Mouse (Mus musculus): ENCODE data around the gene Mrpl4.
A peak's percentile ranks its signal among the peaks of the same experiment; 100 is the strongest.

Gene Mrpl4

DNA sequence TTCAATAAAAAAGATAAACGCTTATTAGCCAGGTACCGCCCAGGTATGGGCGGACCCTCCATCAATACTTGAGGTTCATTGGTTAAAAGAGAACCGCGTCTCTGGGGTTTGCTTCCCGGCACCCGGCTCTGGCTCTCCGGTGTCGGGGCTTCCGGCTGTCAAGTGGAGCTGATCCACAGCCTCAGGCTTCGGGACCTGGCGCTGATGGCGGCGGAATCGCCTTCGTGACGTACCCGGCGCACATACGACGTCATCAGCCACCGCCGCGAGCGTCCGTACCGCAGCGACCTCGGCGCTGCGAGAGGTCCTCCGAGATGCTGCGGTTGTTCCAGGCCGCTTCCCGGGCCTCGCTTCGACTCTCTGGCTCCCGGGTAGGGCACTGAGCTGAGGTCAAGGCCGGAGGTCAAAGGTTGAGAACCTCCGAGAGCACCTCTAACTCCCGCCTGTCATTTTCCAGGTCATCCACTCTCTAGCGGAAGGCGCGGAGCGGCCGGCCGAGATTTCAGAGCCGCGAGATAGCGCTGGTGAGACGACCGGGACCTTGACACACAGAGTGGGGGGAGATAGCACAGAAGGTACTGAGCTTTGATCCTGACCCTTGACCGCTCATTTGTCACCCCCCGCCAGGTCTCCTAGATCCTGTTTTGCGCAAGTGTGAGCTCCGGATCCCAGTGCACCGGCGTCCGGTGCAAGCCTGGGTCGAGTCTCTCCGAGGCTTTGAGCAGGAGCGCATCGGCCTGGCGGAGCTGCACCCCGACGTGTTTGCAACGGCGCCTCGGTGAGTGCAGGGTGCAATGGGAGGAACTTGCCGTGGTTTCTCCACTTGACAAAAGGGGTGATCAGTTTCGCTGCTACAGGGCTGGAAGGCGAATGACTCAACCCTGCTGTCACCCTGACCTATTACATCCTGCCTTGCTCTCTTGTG, at the start of gene Mrpl4:
TSS of gene Mrpl4 (plus strand) at position 112 of the 925 bp plus-strand sequence.
- peak; percentile 87 for DNase-seq (ENCODE audit: low spot score)

DNA sequence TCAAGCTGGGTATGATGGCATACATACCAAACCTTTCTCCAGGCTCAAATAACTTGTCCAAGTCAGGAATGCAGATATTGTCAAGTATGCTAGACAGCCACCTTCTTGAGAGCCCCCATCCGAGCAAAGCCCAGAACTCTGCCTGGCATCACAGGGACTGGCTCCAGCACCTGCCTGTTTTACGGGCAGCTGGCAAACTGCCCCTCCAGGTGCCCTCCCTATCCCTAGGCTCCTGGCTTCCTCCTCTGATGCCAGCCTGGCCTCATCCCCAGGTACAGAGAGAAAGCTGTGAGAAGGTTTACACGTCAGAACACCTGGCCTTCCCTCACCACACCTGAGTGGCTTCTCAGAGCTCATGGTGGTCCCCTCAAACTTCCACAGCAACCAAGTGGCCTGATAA, 45.5 kb upstream of the Mrpl4 start:
- peak; percentile 35 for DNase-seq (ENCODE audit: low spot score)

DNA sequence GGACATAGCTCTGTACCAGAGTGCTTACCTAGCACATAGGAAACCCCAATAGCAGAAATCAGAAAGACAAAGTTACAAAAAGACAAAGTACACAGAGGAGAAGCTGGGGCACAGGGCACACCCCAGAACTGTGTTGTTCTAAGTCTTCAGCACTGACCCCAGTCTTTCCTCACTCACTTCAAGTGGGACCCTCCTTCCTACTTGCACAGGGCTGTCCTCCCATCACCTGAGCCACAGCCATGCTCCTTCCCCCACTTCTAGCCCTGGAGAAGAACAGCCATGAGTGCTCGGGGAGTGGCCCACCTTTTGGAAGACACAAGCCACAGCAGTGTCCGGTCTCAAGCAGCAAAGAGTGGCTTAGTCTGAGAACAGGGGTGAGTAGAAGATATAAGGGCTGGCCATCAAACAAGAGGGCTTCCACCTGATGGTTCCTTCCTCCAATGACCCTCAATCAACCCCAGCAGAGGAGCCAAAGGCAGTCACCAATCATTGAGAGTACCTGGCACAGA, 43.1 kb upstream of the Mrpl4 start, which contains the start of gene Dnmt1:
TSS of gene Dnmt1 (minus strand) at position 459 of the 509 bp plus-strand sequence.
- no peak for DNase-seq (ENCODE audit: low spot score)

DNA sequence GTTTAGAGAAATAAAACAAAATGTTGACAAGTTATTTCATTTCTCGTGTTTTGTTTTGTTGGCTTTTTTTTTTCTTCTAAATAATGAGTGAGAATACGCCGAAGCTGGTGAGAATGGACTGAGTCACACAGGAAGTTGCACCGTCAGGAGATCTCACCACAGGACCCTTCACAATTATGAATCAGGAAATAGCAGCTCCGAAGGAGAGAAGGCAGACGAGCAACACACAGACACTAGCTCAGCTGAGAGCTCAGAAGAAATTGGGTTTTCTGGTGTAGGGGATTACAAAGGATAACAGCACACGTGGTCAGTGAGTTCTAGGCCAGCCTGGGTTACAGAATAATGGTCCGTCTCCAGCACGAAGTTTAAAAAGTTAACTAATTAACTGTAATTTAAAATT, 41.0 kb upstream of the Mrpl4 start:
- DNase-seq (ENCODE audit: low spot score) = no peak

DNA sequence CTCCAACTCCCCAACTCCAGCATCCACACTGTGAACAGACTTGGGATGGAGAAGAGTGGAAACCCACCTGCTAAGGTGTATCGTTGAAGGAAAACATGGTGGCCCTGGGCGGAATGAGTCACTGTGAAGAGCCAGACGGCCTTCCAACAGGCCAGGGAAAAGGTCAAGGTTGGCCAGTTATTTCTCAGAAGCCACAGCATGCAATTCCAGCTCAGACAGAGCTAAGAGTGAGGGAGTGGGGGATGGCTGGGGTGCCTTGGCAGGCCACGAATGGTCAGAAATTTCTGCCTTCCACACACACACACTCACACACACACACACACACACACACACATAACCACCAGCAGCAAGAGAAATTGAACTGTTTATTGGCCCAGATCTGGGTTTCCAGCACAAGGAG, 36.9 kb upstream of the Mrpl4 start:
- no peak for DNase-seq (ENCODE audit: low spot score)

DNA sequence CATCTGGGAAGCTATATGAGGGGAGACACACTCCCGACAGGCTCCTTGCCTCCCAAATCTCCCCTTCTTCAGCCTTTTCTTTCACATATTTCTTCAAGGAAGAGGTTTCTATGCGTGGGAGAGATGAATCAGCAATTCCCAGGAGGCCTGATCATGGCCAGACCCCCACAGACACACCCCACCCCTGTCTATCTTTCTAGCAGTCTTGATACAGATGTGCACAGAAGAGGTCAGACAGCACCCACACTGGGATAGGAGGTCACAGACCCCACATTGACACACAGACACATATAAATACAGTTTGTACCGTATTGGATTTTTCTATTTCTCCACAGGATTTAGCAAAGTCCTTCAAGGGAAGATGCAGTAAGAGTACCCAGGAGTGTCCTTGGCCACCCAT, 36.5 kb upstream of the Mrpl4 start:
- DNase-seq (ENCODE audit: low spot score) = no peak

DNA sequence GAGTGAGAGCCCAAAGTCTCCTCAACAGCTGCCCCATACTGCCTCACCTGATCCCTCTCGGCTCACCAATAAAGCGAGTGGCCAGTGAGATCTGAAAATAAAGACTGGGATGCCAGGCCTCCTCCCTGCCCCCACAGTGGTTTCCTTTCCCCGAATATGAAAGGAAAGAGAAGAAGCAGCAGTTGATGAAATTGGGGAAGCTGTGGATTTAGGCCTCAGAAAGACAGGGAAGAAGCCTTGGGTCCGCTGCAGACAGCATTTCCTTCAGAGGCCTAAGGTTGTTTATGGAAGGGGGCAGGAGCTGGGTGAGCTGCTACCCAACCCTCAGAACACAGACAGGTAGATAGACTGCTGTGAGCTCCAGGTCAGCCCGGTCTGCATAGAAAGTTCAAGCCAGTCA, 35.8 kb upstream of the Mrpl4 start:
- DNase-seq (ENCODE audit: low spot score) = no peak

DNA sequence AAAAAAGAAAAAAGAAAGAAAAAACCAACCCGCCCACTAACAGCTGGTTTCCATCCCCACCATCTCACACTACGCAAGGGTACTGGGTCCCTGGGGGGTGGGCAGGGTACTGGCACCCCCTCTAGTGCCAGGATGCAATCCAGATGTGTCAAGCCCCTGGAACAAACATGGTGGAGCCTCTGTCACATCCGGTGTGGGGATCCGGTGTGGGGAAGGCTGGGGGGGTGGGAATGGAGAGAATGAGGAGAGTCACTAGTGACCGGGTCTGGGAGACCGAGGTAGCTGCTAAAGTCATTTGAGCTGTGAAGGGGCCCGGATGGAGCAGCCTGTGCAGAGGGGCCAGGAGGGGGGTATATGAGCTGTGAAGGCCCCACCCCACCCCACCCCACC, 30.8 kb upstream of the Mrpl4 start:
- peak; percentile 52 for DNase-seq (ENCODE audit: low spot score)

DNA sequence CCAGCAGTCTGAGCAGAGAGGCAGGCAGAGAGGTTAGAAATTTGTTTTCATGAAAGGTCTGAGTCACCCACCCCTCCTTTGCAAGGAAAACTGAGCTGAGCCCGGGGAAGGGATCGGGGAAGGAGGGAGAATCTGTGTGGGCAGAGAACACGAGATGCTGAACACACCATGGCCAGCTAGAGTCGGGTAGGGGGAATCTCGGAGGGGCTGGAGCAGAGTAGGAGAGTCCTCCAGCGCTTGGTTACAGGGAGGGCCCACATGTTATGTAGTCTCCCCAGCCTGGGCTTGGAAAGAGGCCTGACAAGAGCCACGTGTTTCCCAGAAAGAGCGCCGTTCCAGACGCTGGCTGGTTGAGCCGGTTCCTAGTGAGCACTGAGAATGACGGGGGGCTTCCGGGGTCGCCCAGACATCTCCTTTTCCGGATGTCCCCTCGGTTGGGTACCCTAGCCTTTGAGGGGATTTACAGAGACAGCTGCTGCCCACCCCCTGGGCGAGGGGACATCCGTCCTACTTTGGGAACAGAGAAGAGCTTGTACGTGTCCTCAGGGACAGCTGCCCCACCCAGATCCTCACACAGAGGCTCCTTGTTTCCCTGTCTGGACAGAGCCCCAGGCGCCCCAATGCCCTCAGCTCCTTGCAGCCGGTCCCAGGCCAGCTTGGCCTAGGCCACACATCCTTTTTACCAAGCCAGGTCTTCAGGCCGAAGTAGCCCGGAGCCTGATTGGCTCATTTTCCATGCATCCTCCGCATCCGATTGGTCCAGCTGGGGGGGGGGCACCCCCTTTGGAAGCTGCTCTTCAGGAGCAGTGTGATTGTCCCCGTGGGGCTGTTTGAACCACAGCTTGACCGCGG, 30.2 kb upstream of the Mrpl4 start:
- DNase-seq (ENCODE audit: low spot score) = no peak

DNA sequence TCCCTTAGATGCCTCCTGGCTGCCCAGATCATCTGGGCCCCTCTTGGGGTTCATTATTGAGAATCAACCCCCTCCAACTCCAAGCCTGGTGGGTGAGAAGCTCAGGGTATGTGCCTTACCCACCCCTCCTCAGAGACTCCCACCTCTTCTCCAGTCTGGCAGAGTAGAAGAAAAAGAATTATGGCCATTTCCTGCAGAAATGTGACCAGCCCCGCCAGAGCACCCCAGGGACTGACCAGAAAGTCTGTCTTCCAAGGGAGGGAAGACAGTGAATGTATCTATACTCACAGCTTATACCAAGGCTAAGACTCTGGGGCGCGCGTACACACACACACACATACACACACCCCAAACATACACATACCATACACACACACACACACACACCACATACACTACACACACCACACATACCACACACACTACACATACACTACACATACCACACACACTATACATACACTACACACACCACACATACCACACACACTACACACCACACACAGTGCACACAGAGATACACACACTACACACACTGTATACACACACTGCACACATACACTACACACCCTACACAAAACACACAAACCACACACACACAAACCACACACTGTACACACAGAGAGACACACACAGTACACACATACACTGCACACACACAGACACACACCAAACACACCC, 29.4 kb upstream of the Mrpl4 start:
- DNase-seq (ENCODE audit: low spot score) = no peak

DNA sequence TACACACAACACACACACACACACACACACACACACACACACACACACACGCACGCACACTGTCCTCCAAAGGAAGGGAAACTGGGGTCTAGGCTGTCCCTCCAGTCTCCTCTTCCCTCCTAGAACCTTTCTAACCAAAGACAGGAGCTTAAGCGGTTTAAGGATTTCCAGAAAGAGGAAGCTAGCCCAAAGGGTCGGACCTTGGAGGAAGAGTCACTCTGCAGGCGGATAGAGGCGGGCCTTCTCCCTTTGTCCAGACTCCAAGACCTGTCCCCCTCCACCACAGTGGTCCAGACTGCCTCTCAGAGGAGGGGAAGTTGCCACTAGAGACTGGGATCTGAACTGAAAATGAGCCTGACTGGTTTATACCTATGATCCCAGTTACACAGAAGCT, 28.9 kb upstream of the Mrpl4 start:
- DNase-seq (ENCODE audit: low spot score) = no peak

DNA sequence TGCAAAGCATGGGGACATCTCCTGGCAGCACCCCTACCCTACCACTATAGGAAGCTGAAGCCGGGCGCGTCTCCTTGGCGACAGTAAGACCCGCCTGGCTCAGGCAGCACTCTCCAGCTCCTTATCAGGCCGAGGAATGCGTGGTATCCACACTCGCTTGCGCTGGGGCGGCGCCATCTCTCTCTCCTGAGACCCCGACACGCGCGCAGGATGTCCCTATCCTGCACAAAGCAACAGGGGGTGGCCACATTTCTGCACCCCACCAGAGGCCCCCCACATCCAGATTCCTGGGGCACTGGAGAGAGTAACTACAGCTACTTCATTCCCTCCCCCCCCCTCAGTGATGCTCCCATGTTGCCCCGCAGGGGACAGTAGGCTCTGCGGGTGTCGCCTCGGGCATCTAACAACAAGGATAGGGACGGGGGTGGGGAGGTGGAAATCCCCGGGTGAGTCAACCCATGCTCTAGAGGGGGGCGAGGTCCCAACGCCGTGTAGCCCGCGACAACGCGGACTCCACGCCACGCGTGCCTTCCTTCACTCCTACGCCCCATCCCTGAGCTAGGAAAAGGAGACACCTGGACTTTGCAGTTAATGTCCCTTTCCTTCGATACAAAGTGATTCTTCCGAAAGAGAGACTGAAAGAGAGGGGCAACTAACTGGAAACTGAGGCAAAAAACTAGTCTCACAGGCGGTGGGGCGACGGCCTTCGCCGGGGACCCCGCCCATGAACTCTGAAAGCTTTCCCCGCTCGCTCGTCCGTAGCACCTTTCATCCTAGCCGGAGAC, 26.9 kb upstream of the Mrpl4 start:
- DNase-seq (ENCODE audit: low spot score) = peak; percentile 63

DNA sequence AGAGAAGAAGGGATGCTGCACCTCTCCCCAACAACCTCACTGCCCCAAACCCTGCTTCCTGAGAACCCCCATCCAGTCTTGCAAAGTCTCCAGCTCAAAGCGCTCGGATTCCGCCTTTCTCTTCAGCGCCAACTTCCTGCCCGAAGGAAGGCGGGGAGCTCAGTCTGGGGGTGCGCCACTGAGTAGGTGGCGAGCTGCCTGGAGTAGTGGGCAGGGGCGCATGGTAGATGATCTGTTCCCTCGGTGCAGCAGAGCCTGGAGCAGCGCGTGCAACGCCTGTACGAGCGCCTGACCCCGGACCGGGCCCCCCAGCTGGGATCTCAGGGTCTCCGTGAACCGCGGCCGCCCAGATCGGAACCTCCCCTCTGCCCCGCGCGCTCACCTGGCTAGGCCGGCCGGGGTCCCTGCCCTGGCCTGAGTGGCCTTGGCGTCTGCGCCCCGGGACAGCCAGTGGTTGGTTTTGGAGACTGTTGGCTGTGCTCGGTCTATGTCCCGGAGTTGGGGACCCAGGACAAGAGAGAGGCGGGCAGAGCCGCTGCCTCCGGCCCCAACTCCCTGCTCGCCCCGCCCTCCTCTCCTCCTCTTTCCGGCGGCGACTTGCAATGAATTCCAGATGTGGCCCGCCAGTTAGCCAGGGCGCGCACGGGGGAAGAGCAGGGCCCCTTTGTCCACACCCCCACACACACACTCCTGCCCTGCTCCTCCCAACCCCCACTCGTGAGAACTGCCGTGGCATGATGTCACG, 26.1 kb upstream of the Mrpl4 start, which contains the start of gene S1pr2:
TSS of gene S1pr2 (minus strand) at position 566 of the 745 bp plus-strand sequence.
- peak; percentile 84 for DNase-seq (ENCODE audit: low spot score)

DNA sequence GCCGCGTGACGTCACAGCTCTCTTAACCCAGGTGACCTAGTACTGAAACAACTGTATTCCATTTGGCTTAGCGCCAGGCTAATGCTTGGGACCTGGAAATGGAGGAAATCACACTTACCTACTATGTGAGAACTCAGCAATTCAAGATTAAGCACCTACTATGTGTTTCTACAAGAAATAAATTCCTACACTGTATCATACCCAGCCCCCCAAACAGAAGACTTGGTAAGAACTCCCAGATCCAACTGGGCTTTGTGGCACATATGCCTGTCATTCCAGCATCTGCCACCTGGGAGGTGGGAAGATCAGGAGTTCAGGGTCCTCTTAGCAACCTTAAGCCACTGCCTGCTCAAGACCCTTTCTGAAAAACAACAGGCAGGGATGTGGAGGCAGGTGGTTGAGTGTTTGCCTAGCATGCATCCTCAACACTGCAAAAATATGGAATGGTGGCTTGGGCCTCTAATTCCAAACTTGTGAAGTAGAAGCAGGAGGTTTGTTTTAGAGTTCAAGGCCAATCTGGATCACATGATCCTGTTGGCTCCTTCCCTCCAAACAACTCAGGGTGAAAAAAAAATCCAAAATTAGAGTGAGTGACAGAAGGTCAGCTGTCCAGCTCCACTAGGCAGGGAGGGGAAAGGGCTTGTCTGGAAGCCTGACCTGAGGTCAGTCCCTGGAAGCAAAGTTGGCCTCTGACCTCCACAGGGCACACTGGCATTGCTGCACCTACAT, 25.4 kb upstream of the Mrpl4 start:
- DNase-seq (ENCODE audit: low spot score) = no peak

DNA sequence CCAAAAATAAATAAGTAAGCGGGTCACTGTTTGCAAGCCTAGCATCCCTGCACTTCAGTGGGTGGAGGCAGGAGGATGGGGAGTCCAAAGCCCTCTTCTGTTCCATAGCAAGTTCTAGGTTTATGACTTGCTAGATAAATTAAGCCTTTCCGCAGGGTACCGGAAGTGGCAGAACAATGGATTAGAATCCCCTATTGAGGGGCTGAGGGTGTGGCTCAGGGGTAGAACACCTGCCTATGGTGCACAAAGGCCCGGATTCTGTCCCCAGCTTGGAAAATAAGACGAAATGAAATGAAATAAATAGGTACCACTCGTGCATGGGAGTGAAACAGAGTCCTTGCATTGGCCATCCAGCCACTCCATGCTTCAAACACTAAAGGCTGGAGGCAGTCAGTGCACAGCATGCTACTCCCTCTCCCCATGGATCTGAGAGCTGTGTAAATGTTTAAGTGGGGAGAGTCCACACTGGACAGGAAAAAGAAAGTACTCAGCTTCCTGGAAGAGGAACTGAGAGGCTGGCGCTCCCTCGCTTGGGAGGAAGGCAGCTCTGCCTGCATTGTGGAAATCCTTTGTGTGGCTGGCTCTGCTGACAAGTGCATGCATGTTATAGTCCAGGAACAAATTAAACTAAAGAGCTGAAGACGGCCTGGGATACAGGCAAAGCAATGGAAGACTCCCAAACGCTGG, 24.0 kb upstream of the Mrpl4 start:
- DNase-seq (ENCODE audit: low spot score) = no peak

DNA sequence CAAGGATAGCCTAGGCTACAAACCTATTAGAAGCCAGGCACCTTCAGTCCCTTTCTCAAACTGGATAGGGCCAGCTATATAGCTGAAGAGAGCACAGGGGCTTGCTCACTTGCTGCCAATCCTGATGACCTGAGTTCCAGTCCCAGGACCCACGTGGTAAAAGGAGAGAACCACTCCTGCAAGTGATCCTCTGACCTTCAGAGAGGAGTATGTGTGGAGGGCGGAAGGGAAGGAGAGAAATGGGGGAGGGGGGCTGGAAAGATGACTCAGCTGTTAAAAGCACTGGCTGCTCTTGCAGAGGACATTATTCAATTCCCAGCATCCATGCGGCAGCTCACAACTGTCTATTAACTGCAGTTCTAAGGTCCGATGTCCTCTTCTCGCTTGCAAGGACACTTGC, 23.4 kb upstream of the Mrpl4 start:
- no peak for DNase-seq (ENCODE audit: low spot score)

DNA sequence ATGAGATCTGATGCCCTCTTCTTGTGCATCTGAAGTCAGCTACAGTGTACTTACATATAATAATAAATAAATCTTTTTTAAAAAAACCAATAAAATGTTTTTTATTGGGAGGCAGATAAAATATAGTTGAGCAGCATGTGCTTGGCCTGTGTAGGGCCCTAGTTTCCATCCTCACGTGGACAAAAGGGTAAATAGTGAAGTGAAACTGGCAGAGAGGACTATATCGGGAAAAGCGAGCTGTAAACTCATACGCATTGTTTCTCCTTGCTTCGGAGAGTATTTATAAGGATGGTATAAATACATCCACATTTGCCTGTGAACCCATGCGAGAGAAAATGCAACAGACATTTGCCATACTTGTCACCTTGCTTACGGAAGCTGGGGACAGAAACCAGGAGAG, 22.8 kb upstream of the Mrpl4 start:
- no peak for DNase-seq (ENCODE audit: low spot score)

DNA sequence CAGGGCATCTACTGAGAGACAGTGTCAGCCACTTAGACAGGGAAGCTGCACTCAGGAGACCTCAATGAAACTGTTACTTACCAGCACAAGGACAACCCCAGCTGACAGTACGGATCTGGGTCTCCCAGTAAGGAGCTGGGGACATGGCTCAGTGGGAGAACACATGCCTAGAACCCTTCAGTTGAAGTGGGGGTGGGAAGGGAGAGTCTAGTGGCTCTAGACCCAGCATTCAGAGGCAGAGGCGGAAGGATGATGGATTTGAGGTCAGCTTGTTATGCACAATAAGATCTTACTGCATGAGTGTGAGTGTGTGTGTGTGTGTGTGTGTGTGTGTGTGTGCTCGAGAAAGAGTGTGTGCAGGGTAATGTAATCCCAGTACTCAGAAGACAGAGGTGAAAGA, 20.4 kb upstream of the Mrpl4 start:
- DNase-seq (ENCODE audit: low spot score) = no peak

DNA sequence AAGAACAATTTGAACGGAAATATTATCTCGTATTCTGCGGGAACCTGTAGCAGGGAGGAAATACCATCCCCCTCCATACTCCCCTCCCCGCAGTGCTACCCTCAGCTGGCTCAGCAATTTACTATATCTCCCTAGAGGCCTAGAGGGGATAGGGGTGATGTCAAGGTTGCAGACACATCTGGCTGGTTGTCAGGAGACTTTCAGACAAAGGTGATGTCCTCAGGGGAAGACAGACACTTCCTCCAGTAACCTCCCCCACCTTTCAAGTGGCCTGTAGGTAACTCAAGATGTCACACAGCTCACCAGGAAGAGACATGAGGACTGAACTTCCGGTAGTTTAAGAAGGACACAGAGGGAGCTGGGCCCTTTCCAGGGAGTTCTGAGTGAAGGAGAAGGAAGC, 19.4 kb upstream of the Mrpl4 start:
- no peak for DNase-seq (ENCODE audit: low spot score)
